Mouse (Mus musculus) myocyte (in vitro differentiated cells): ENCODE measurements around the gene Ttc41.

ENCODE experiments used
- CEBPB ChIP-seq: IDR thresholded peaks from 2 replicates; pipeline ENCODE4 v1.6.1; 2011; ENCODE audit warnings: mild to moderate bottlenecking, moderate library complexity; ENCODE audit not compliant: poor library complexity, insufficient read depth, severe bottlenecking
- MAX ChIP-seq: IDR thresholded peaks from one replicate; pipeline ENCODE4 v1.6.1; 2011; ENCODE audit warnings: low read depth, mild to moderate bottlenecking, control low read depth
- POLR2A ChIP-seq: IDR thresholded peaks from one replicate; pipeline ENCODE4 v1.6.1; 2011; ENCODE audit warnings: low read depth, mild to moderate bottlenecking, control low read depth, moderate library complexity; ENCODE audit not compliant: insufficient read length
- USF1 ChIP-seq: IDR thresholded peaks from one replicate; pipeline ENCODE4 v1.6.1; 2011; ENCODE audit warnings: low read depth, mild to moderate bottlenecking, control low read depth, moderate library complexity

GRCm38 (mm10) chr10:86700251-86700650 lies 5.4 kb upstream of the Ttc41 start:
- TF ChIP-seq POLR2A: no peak
- no peak for TF ChIP-seq CEBPB
- no peak for TF ChIP-seq USF1
- TF ChIP-seq MAX: no peak
